Mouse (Mus musculus): ENCODE data around the gene S1pr2.
A peak's percentile ranks its signal among the peaks of the same experiment; 100 is the strongest.

The S1pr2 gene

GRCm38 (mm10) chr9:20966747-20967146 lies 9.8 kb downstream of the S1pr2 start:
- DNase-seq (ENCODE audit: low read depth, low spot score): no peak

GRCm38 (mm10) chr9:20966008-20966407 lies 10.6 kb downstream of the S1pr2 start:
- DNase-seq (ENCODE audit: low read depth, low spot score): no peak

- DNase-seq (ENCODE audit: low read depth, low spot score): no peak
Measured at GRCm38 (mm10) chr9:20965606-20966005, 11.0 kb downstream of the S1pr2 start.

GRCm38 (mm10) chr9:20961557-20961956 lies 15.0 kb downstream of the S1pr2 start:
- DNase-seq (ENCODE audit: low read depth, low spot score): no peak

GRCm38 (mm10) chr9:20959430-20959938 lies 17.1 kb downstream of the S1pr2 start, which contains the start of gene Dnmt1:
TSS of gene Dnmt1 (minus strand) at chr9:20959888.
- no peak for DNase-seq (ENCODE audit: low read depth, low spot score)

GRCm38 (mm10) chr9:20956989-20957388 lies 19.6 kb downstream of the S1pr2 start:
- no peak for DNase-seq (ENCODE audit: low read depth, low spot score)

GRCm38 (mm10) chr9:20952520-20953227 lies 23.9 kb downstream of the S1pr2 start:
- DNase-seq (ENCODE audit: low read depth, low spot score): peak; percentile 98

GRCm38 (mm10) chr9:20951966-20952519 lies 24.5 kb downstream of the S1pr2 start:
- DNase-seq (ENCODE audit: low read depth, low spot score): peak; percentile 64

- DNase-seq (ENCODE audit: low read depth, low spot score): peak; percentile 53
Measured at GRCm38 (mm10) chr9:20951441-20951840, 25.1 kb downstream of the S1pr2 start.

- DNase-seq (ENCODE audit: low read depth, low spot score): no peak
Measured at GRCm38 (mm10) chr9:20950419-20950818, 26.2 kb downstream of the S1pr2 start.

GRCm38 (mm10) chr9:20946066-20946880 lies 30.3 kb downstream of the S1pr2 start:
- DNase-seq (ENCODE audit: low read depth, low spot score): no peak

- no peak for DNase-seq (ENCODE audit: low read depth, low spot score)
Measured at GRCm38 (mm10) chr9:20944697-20945370, 31.7 kb downstream of the S1pr2 start.

- DNase-seq (ENCODE audit: low read depth, low spot score): peak; percentile 82
Measured at GRCm38 (mm10) chr9:20943911-20944310, 32.7 kb downstream of the S1pr2 start.

GRCm38 (mm10) chr9:20943396-20943795 lies 33.2 kb downstream of the S1pr2 start:
- no peak for DNase-seq (ENCODE audit: low read depth, low spot score)

- DNase-seq (ENCODE audit: low read depth, low spot score): no peak
Measured at GRCm38 (mm10) chr9:20923258-20923657, 53.3 kb downstream of the S1pr2 start.

- DNase-seq (ENCODE audit: low read depth, low spot score): peak; percentile 57
Measured at GRCm38 (mm10) chr9:20916160-20916559, 60.4 kb downstream of the S1pr2 start.
